Mouse (Mus musculus) hindbrain, embryonic 13.5 days (tissue): Measurements from ENCODE around the gene Hmg20a. TPM values are rescaled to one million over a fixed set of nuclear protein-coding genes. Genes with fewer than 3 reads are reported as not detected.

Experiments
- ATAC-seq: fragments of 200-750 bp; cut with Nextera tagmentation; 2 replicates; pipeline ENCODE4 v1.8.0; 2017; ENCODE audit warnings: moderate TSS enrichment; ENCODE audit not compliant: low FRiP score
- H3K27ac ChIP-seq: fragments of 300-500 bp; sonication (generic); 2 replicates; pipeline ENCODE4 v1.5.1; 2015; ENCODE audit warnings: inconsistent platforms, mild to moderate bottlenecking, moderate library complexity
- H3K27me3 ChIP-seq: fragments of 300-500 bp; sonication (generic); 2 replicates; pipeline ENCODE4 v1.6.1; 2015; ENCODE audit warnings: mild to moderate bottlenecking, inconsistent platforms
- H3K36me3 ChIP-seq: fragments of 300-500 bp; sonication (generic); 2 replicates; pipeline ENCODE4 v1.6.1; 2015; ENCODE audit warnings: mild to moderate bottlenecking, inconsistent platforms
- H3K4me1 ChIP-seq: fragments of 300-500 bp; sonication (generic); replicated peaks from 2 replicates; pipeline ENCODE4 v1.6.1; 2015; ENCODE audit warnings: inconsistent platforms
- H3K4me2 ChIP-seq: fragments of 300-500 bp; sonication (generic); 2 replicates; pipeline ENCODE4 v1.6.1; 2015; ENCODE audit warnings: inconsistent platforms, mild to moderate bottlenecking, moderate library complexity
- H3K4me3 ChIP-seq: fragments of 300-500 bp; sonication (generic); 2 replicates; pipeline ENCODE4 v1.5.1; 2015; ENCODE audit warnings: mild to moderate bottlenecking, inconsistent platforms
- H3K9ac ChIP-seq: fragments of 300-500 bp; sonication (generic); 2 replicates; pipeline ENCODE4 v1.6.1; 2015; ENCODE audit warnings: mild to moderate bottlenecking, inconsistent platforms
- H3K9me3 ChIP-seq: fragments of 300-500 bp; sonication (generic); 2 replicates; pipeline ENCODE4 v1.6.1; 2016; ENCODE audit warnings: inconsistent platforms
- WGBS: fragments of 180-500 bp; shearing (Covaris S2); methylation state at CpG from one replicate; pipeline ENCODE4 v1.1.7; 2015; 5-methylcytosine and 5-hydroxymethylcytosine counted together
- polyA plus RNA-seq: library from polyadenylated mRNA; unstranded; fragments of >200 nt; fragmentation: Nextera tagmentation; extraction: Ambion mirVana; gene quantifications from 2 replicates; pipeline ENCODE4 v1.2.1, GENCODE M21; 2015

Hmg20a gene
- polyA plus RNA-seq, 1 experiment from 2014 or later: 81.9 TPM

GRCm38 (mm10) chr9:56512486-56512885 is 94.1 kb downstream of the Hmg20a start:
- ATAC-seq: no peak
- Histone ChIP-seq H3K27me3 (no peaks in the 10 kb centered on the region), H3K4me1 (peaks cover 18% of the 10 kb centered on the region), H3K9ac (no peak overlapping the region), H3K4me2 (no peak overlapping the region), H3K27ac (no peak overlapping the region), H3K9me3 (no peaks in the 10 kb centered on the region), H3K36me3 (no peaks in the 10 kb centered on the region), H3K4me3 (no peak overlapping the region)
- 85% methylated on average over 4 of the region's 4 CpGs for WGBS

GRCm38 (mm10) chr9:56515110-56515509 is 96.7 kb downstream of the Hmg20a start:
- Histone ChIP-seq H3K4me3 (no peak overlapping the region), H3K4me1 (peaks cover 13% of the 10 kb centered on the region), H3K9ac (no peak overlapping the region), H3K4me2 (no peak overlapping the region), H3K27me3 (no peaks in the 10 kb centered on the region), H3K9me3 (no peaks in the 10 kb centered on the region), H3K36me3 (no peaks in the 10 kb centered on the region), H3K27ac (no peak overlapping the region)
- 88% methylated on average over 5 of the region's 5 CpGs for WGBS
- no peak for ATAC-seq

GRCm38 (mm10) chr9:56516219-56516618 is 97.8 kb downstream of the Hmg20a start:
- WGBS: 39% methylated on average over 3 of the region's 3 CpGs
- Histone ChIP-seq H3K36me3 (no peaks in the 10 kb centered on the region), H3K9me3 (no peaks in the 10 kb centered on the region), H3K9ac (no peak overlapping the region), H3K4me3 (no peak overlapping the region), H3K27me3 (no peaks in the 10 kb centered on the region), H3K4me1 (peaks cover 13% of the 10 kb centered on the region), H3K27ac (no peak overlapping the region), H3K4me2 (no peak overlapping the region)
- ATAC-seq: peak; percentile 3; the same call in 1 of the 2 replicates

GRCm38 (mm10) chr9:56516692-56517263 is 98.4 kb downstream of the Hmg20a start:
- Histone ChIP-seq H3K4me2 (no peak overlapping the region), H3K27ac (peak overlapping the region; percentile 44; the same call in 1 of the 2 replicates), H3K27me3 (no peaks in the 10 kb centered on the region), H3K9me3 (no peaks in the 10 kb centered on the region), H3K4me1 (peaks cover 13% of the 10 kb centered on the region), H3K9ac (no peak overlapping the region), H3K36me3 (no peaks in the 10 kb centered on the region), H3K4me3 (no peak overlapping the region)
- 61% methylated on average over 4 of the region's 4 CpGs for WGBS
- ATAC-seq: peak; percentile 49; the same call in 1 of the 2 replicates

GRCm38 (mm10) chr9:56522281-56522680 is 103.9 kb downstream of the Hmg20a start:
- Histone ChIP-seq H3K27ac (no peak overlapping the region), H3K4me1 (0 out of 2 replicates have a peak, but pooled peaks cover 4% of the 10 kb centered on the region), H3K4me3 (no peak overlapping the region), H3K4me2 (no peak overlapping the region), H3K36me3 (no peaks in the 10 kb centered on the region), H3K9me3 (no peaks in the 10 kb centered on the region), H3K27me3 (no peaks in the 10 kb centered on the region), H3K9ac (no peak overlapping the region)
- no peak for ATAC-seq
- 52% methylated on average over 10 of the region's 10 CpGs for WGBS

GRCm38 (mm10) chr9:56527951-56528350 is 109.5 kb downstream of the Hmg20a start:
- H3K9me3 ChIP-seq: no peaks in the 10 kb centered on the region

GRCm38 (mm10) chr9:56531991-56532390 is 113.6 kb downstream of the Hmg20a start:
- no peak overlapping the region for H3K4me2 ChIP-seq
- no peak for ATAC-seq
- H3K36me3 ChIP-seq: no peaks in the 10 kb centered on the region
- H3K27ac ChIP-seq: no peak overlapping the region
- no peaks in the 10 kb centered on the region for H3K9me3 ChIP-seq
- peaks cover 15% of the 10 kb centered on the region for H3K4me1 ChIP-seq
- H3K4me3 ChIP-seq: no peak overlapping the region
- H3K27me3 ChIP-seq: no peaks in the 10 kb centered on the region
- no peak overlapping the region for H3K9ac ChIP-seq

More at GRCm38 (mm10) chr9:56527951-56528350, 109.5 kb downstream of the Hmg20a start:
- H3K4me2 ChIP-seq: no peak overlapping the region
- H3K4me3 ChIP-seq: no peak overlapping the region
- WGBS: 86% methylated on average over 4 of the region's 4 CpGs
- no peak for ATAC-seq
- no peak overlapping the region for H3K27ac ChIP-seq
- H3K36me3 ChIP-seq: no peaks in the 10 kb centered on the region
- H3K27me3 ChIP-seq: no peaks in the 10 kb centered on the region
- no peak overlapping the region for H3K9ac ChIP-seq
- no peaks in the 10 kb centered on the region for H3K4me1 ChIP-seq

- Histone ChIP-seq H3K4me3 (no peak overlapping the region), H3K9me3 (no peaks in the 10 kb centered on the region), H3K27me3 (no peaks in the 10 kb centered on the region), H3K4me2 (no peak overlapping the region), H3K9ac (no peak overlapping the region), H3K27ac (no peak overlapping the region), H3K4me1 (peaks cover 15% of the 10 kb centered on the region), H3K36me3 (no peaks in the 10 kb centered on the region)
- 70% methylated on average over 9 of the region's 9 CpGs for WGBS
- ATAC-seq: no peak
Observed at GRCm38 (mm10) chr9:56533916-56534315, 115.5 kb downstream of the Hmg20a start.

- ATAC-seq: no peak; the same call in 1 of the 2 replicates
- peaks cover 20% of the 10 kb centered on the region for H3K4me1 ChIP-seq
- WGBS: 50% methylated on average over 7 of the region's 7 CpGs
- H3K4me2 ChIP-seq: no peak overlapping the region
- H3K36me3 ChIP-seq: no peaks in the 10 kb centered on the region
- peak overlapping the region; percentile 84 for H3K27ac ChIP-seq
- no peak overlapping the region for H3K9ac ChIP-seq
- H3K4me3 ChIP-seq: no peak overlapping the region
- H3K9me3 ChIP-seq: no peaks in the 10 kb centered on the region
- H3K27me3 ChIP-seq: no peaks in the 10 kb centered on the region
Observed at GRCm38 (mm10) chr9:56534727-56535126, 116.3 kb downstream of the Hmg20a start.

- no peaks in the 10 kb centered on the region for H3K36me3 ChIP-seq
- peaks cover 25% of the 10 kb centered on the region for H3K4me1 ChIP-seq
- WGBS: 23% methylated on average over 11 of the region's 11 CpGs
- no peaks in the 10 kb centered on the region for H3K27me3 ChIP-seq
- H3K9ac ChIP-seq: peak overlapping the region; percentile 55
- ATAC-seq: peak; percentile 65
- peak overlapping the region; percentile 33; the same call in 1 of the 2 replicates for H3K4me2 ChIP-seq
- peak overlapping the region; percentile 84 for H3K27ac ChIP-seq
- no peaks in the 10 kb centered on the region for H3K9me3 ChIP-seq
- H3K4me3 ChIP-seq: no peak overlapping the region
Observed at GRCm38 (mm10) chr9:56535361-56535760, 117.0 kb downstream of the Hmg20a start.

GRCm38 (mm10) chr9:56540051-56540450 is 121.6 kb downstream of the Hmg20a start:
- WGBS: 58% methylated on average over 12 of the region's 12 CpGs
- peak overlapping the region; percentile 58 for H3K27ac ChIP-seq
- H3K4me2 ChIP-seq: no peak overlapping the region
- no peak overlapping the region for H3K9ac ChIP-seq
- no peak for ATAC-seq
- no peaks in the 10 kb centered on the region for H3K27me3 ChIP-seq
- no peaks in the 10 kb centered on the region for H3K36me3 ChIP-seq
- H3K4me3 ChIP-seq: no peak overlapping the region
- peaks cover 24% of the 10 kb centered on the region for H3K4me1 ChIP-seq
- no peaks in the 10 kb centered on the region for H3K9me3 ChIP-seq

- Histone ChIP-seq H3K27ac (no peak overlapping the region), H3K4me3 (no peak overlapping the region), H3K9me3 (no peaks in the 10 kb centered on the region), H3K36me3 (no peaks in the 10 kb centered on the region), H3K27me3 (0 out of 2 replicates have a peak, but pooled peaks cover 3% of the 10 kb centered on the region), H3K9ac (no peak overlapping the region), H3K4me2 (no peak overlapping the region), H3K4me1 (peaks cover 10% of the 10 kb centered on the region; the same call in 1 of the 2 replicates)
- ATAC-seq: no peak
- WGBS: 74% methylated on average over 6 of the region's 6 CpGs
Observed at GRCm38 (mm10) chr9:56544687-56545475, 126.5 kb downstream of the Hmg20a start.
